Mouse (Mus musculus) macrophage (primary cell): ENCODE measurements around the gene Ccr10. TPM values are rescaled to one million over a fixed set of nuclear protein-coding genes. Genes with fewer than 3 reads are reported as not detected.

Experiments
- H3K27ac ChIP-seq: fragments of 350-480 bp; formaldehyde crosslinking; 2 replicates; pipeline ENCODE4 v1.9.0; 2021
- H3K36me3 ChIP-seq: fragments of 350-480 bp; formaldehyde crosslinking; 2 replicates; pipeline ENCODE4 v1.9.0; 2021; ENCODE audit errors: inconsistent target
- H3K4me3 ChIP-seq: fragments of 350-480 bp; formaldehyde crosslinking; 2 replicates; pipeline ENCODE4 v1.9.0; 2021; ENCODE audit errors: inconsistent target
- H3K79me2 ChIP-seq: fragments of 350-480 bp; formaldehyde crosslinking; 2 replicates; pipeline ENCODE4 v1.9.0; 2021; ENCODE audit errors: inconsistent target
- WGBS: methylation state at CpG from one replicate; pipeline ENCODE4 v1.1.7; 2026; ENCODE audit warnings: inconsistent platforms; ENCODE audit not compliant: missing documents; 5-methylcytosine and 5-hydroxymethylcytosine counted together
- polyA plus RNA-seq: library from polyadenylated mRNA; stranded (reverse); fragments of 250-400 nt; gene quantifications from 3 replicates; pipeline ENCODE4 v1.2.4, GENCODE M21; 2018; ENCODE audit warnings: inconsistent platforms

The Ccr10 gene
- polyA plus RNA-seq, 1 experiment from 2014 or later: not detected

GRCm38 (mm10) chr11:101193076-101193475 lies 17.8 kb upstream of the Ccr10 start:
- H3K79me2 ChIP-seq: no peaks in the 10 kb centered on the region
- no peak overlapping the region for H3K4me3 ChIP-seq
- H3K27ac ChIP-seq: no peak overlapping the region
- WGBS: 93% methylated on average over 7 of the region's 7 CpGs
- peaks cover 65% of the 10 kb centered on the region for H3K36me3 ChIP-seq

DNA sequence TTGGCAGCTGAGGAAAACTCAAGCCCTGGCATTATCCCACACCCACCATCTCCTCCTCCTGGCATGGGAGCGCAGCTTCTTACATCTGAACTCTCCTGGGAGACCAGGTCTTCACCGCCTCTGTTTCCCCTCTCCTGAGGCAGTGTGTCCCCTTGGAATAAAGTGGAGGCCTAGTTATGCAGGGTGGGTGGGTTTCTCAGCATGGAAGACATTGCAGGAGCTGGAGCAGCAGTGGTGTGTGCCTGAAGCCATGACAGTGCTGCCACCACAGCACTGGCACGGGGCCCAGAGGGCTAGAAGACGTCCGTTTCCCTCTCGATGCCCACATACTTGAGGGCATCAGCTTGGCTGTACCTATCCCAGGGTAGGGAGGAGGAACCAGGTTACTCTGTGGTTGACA lies 17.4 kb upstream of the Ccr10 start:
- WGBS: 83% methylated on average over 6 of the region's 6 CpGs
- Histone ChIP-seq H3K27ac (no peak overlapping the region), H3K36me3 (peaks cover 61% of the 10 kb centered on the region), H3K79me2 (no peaks in the 10 kb centered on the region), H3K4me3 (no peak overlapping the region)

DNA sequence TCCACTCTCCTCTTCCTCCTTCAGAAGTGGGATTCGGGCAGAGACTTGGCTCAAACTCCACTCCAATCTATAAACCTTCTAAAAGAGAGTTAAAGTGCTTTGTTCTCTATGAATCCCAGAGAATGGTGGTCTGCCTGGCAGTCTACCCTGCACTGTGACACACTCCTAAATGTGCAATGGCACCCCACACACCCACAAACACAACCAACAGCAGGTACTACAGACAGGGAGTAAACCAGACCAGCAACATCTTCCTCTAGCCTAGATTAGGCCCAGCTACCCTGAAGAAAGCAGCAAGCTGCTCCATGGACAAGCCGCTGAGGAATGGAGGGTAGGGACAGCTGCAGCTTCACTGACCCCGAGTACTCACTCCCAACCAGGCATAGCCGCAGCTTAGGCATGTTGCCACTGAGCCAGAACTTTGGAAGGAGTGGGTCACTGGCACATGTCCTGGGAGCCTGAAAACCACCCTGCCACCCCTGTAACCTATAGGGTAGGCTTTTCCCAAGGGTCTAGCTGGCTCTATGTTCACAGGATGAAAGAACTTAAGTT lies 16.8 kb upstream of the Ccr10 start:
- Histone ChIP-seq H3K79me2 (no peaks in the 10 kb centered on the region), H3K27ac (no peak overlapping the region), H3K4me3 (no peak overlapping the region), H3K36me3 (peaks cover 56% of the 10 kb centered on the region)
- 96% methylated on average over 4 of the region's 4 CpGs for WGBS

DNA sequence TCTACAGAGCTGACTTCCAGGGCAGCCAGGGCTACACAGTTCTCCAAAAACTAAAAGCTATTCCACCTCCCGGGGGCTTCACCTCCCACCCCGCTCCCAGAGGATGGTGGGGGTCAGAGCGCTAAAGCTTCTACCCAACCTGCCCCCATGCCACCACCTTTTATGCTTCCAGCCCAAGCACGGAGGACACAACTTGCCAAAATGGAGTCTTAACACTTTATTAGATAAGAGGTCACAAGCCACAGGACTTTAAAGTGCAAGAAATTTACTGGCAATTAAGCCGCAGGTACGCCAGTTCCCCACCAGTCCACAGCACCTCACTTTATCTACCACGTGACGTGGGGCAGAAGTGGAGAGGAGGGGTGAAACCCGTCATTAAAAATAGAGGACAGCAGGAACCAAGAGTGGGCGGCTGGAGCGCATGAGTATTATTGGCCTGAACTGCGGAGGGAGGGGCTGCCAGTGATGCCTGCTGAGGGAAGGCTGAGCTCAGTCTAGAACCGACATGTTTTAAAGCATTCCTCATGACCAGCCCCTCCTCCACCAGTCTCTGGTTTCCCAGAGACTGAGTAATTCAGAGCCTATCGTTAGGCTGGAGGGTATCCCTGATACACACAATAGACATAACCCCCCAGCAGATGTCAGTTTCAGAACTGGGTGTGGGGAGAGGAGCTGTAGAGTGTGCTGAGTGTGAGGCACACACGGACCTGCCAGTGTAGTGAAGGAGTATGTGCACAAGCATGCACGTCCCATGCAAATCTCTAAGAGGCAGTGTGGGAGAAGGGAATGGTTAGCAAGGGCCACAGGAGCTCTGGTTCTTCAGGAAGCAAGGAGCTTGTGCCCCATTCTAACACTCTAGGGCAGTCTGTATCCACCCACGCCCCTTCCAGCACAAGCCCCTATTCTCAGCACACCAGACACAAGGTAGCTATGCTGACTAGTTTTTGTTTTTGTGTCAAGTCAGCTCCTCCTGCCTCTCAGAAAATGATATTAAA lies 16.0 kb upstream of the Ccr10 start:
- Histone ChIP-seq H3K27ac (no peak overlapping the region), H3K36me3 (peaks cover 48% of the 10 kb centered on the region), H3K4me3 (no peak overlapping the region), H3K79me2 (no peaks in the 10 kb centered on the region)
- 94% methylated on average over 17 of the region's 17 CpGs for WGBS

GRCm38 (mm10) chr11:101190181-101190912 lies 15.1 kb upstream of the Ccr10 start:
- Histone ChIP-seq H3K27ac (no peak overlapping the region), H3K36me3 (peaks cover 39% of the 10 kb centered on the region), H3K79me2 (no peaks in the 10 kb centered on the region), H3K4me3 (no peak overlapping the region)
- 83% methylated on average over 8 of the region's 8 CpGs for WGBS

DNA sequence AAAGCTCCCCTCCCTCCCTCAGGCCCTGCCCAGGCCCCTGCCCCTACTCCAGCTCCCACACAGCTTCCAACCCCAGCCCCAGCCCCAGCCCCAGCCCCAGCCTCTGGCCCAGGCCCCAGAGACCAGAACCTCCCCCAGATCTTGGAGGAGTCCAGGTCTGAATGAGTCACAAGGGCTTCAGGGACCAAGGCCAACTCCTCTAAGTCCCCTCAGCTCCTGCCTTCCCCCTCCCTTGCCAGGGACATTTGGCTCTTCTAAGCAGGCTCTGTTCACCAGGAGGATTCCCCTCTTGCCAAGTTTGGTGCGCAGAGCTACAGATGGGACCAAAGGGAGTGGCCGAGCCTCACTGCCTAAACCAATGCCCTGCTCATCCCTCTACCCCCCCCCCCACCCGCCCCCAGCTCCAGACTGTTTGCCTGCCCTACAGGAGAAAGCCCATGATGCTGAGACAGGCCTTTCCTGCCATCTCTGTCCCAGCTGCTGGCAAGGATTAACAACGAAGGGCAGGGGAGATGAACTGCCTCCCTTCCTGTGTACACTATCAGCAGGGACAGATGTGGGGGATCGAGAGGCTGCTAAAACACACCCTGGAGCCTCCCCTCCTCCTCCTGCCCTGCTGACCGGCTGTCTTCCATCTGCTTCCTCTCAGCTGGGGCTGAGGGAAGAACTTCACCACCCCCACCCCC lies 14.4 kb upstream of the Ccr10 start:
- H3K27ac ChIP-seq: no peak overlapping the region
- WGBS: 56% methylated on average over 6 of the region's 6 CpGs
- no peaks in the 10 kb centered on the region for H3K79me2 ChIP-seq
- H3K4me3 ChIP-seq: no peak overlapping the region
- H3K36me3 ChIP-seq: peaks cover 32% of the 10 kb centered on the region

DNA sequence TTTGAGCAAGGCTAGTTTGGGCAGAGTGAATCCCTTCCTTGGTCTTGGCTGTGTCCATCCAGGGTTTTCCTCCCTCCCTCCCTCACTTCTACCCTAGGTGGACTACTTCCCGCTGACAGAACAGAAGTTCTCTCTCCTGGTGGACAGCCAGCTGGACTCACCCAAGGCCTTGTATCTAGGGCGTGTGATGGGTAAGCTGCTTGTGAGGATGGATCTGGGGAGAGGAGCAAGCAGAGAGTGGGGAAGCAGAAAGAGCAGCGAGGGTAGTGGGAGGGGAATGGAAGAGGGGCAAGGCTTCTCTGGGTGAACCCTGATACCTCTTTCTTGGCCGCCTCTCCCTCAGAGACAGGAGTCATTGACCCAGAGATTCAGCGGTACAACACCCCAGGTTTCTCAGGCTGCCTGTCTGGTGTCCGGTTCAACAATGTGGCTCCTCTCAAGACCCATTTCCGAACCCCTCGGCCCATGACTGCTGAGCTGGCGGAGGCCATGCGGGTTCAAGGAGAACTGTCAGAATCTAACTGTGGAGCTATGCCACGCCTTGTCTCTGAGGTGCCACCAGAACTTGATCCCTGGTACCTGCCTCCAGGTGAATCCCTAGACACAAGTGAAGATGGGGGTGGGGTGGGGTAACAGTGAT lies 13.0 kb upstream of the Ccr10 start:
- no peak overlapping the region for H3K27ac ChIP-seq
- no peak overlapping the region for H3K4me3 ChIP-seq
- H3K79me2 ChIP-seq: no peaks in the 10 kb centered on the region
- 96% methylated on average over 11 of the region's 11 CpGs for WGBS
- peaks cover 19% of the 10 kb centered on the region; the same call in 1 of the 2 replicates for H3K36me3 ChIP-seq

DNA sequence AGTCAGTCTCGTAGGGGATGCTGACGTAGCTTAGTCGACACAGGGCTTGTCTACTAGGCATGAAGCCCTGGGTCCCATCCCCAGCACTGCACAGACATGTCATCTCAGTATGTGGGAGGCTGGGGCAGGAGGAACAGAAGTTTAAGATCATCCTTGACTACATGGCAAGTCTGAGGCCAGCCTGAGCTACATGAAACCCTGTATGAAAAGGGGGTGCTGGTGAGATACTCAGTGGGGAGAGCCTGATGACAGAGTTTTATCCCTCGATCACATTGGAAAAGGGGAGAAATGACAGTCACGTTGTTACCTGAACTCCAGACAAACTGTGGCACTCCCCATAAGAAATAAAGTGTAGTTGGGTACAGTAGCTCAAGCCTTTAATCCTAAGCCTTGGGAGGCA lies 12.3 kb upstream of the Ccr10 start:
- peaks cover 11% of the 10 kb centered on the region; the same call in 1 of the 2 replicates for H3K36me3 ChIP-seq
- H3K4me3 ChIP-seq: no peak overlapping the region
- H3K79me2 ChIP-seq: no peaks in the 10 kb centered on the region
- WGBS: 99% methylated on average over 5 of the region's 5 CpGs
- no peak overlapping the region for H3K27ac ChIP-seq

DNA sequence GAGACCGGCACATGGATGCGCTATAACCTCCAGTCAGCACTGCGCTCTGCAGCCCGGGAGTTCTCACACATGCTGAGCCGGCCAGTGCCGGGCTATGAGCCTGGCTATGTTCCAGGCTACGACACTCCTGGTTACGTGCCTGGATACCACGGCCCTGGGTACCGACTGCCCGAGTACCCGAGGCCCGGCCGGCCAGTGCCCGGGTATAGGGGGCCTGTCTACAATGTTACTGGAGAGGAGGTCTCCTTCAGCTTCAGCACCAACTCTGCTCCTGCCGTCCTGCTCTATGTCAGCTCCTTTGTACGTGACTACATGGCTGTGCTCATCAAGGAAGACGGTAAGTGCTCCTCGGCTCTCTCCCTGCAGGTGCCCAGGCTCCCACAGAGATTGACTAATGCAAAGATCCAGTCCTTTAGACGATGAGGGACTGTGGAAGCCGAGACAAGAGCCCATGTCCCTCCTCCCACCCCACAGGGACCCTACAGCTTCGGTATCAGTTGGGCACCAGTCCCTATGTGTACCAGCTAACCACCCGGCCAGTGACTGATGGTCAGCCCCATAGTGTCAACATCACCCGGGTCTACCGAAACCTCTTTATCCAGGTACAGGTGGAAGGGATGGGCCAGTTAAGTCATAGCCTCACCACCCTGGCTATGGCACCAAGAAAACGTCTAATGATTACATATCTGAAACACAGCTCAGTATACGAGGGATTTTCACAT lies 11.4 kb upstream of the Ccr10 start:
- Histone ChIP-seq H3K27ac (no peak overlapping the region), H3K36me3 (peaks cover 3% of the 10 kb centered on the region; the same call in 1 of the 2 replicates), H3K4me3 (no peak overlapping the region), H3K79me2 (no peaks in the 10 kb centered on the region)
- 93% methylated on average over 27 of the region's 27 CpGs for WGBS

DNA sequence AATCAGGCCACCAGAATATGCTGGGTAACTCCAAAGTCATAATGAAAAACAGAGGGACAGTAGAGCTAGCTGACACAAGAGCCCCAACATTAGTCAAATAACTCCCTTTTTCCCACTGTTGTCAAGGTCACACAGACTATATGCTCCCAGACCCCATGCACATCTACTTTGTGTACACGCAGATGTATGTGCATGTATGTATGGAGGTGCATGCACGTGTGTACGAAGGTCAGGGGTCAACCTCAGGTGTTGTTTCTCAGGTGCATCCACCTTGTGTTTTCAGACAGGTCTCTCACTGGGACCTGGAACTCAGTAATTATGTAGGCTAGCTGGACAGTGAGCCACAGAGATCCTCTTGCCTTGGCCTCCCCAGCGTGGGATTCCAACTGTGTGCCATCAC lies 10.2 kb upstream of the Ccr10 start:
- H3K4me3 ChIP-seq: no peak overlapping the region
- H3K36me3 ChIP-seq: no peaks in the 10 kb centered on the region; the same call in 1 of the 2 replicates
- no peaks in the 10 kb centered on the region for H3K79me2 ChIP-seq
- WGBS: 100% methylated on average over 4 of the region's 4 CpGs
- no peak overlapping the region for H3K27ac ChIP-seq

DNA sequence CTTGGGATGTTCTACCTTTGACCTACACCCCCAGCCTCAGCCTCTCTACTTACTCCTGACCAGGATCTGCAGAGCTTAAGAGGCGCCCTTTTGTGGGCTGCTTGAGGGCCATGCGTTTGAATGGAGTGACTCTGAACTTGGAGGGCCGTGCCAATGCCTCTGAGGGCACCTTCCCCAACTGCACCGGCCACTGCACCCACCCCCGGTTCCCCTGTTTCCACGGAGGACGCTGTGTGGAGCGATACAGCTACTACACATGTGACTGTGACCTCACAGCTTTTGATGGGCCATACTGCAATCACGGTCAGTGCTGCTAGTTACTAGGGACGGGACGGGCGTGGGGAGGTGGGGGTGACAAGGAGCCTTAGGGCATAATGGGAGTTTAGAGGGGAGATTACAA lies 9.7 kb upstream of the Ccr10 start:
- Histone ChIP-seq H3K4me3 (no peak overlapping the region), H3K36me3 (no peaks in the 10 kb centered on the region; the same call in 1 of the 2 replicates), H3K27ac (no peak overlapping the region), H3K79me2 (no peaks in the 10 kb centered on the region)
- WGBS: 91% methylated on average over 10 of the region's 12 CpGs

DNA sequence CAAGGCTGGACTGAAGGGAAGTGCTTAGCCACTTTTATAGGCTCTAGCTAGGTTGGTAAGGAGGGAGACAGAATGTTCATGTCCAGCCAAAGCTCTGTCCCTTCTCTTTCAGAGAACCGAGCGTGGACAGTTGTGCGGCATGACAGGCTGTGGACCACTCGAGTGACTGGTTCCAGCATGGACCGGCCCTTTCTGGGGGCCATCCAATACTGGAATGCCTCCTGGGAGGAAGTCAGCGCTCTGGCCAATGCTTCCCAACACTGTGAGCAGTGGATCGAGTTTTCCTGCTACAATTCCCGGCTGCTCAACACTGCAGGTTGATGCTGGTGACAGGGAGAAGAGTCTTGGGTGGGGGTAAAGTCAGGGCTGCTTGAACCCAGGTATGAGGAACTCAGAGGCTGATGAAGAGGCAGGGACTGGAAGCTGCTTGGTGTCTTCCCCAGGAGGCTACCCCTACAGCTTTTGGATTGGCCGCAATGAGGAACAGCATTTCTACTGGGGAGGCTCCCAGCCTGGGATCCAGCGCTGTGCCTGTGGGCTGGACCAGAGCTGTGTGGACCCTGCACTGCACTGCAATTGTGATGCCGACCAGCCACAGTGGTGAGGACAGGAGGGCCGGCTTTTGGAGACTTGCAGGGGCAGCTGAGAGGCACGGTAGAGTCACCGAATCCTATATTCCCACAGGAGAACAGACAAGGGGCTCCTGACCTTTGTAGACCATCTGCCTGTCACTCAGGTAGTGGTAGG lies 7.7 kb upstream of the Ccr10 start:
- H3K36me3 ChIP-seq: no peaks in the 10 kb centered on the region
- H3K27ac ChIP-seq: no peak overlapping the region
- no peaks in the 10 kb centered on the region for H3K79me2 ChIP-seq
- H3K4me3 ChIP-seq: no peak overlapping the region
- 87% methylated on average over 14 of the region's 14 CpGs for WGBS

DNA sequence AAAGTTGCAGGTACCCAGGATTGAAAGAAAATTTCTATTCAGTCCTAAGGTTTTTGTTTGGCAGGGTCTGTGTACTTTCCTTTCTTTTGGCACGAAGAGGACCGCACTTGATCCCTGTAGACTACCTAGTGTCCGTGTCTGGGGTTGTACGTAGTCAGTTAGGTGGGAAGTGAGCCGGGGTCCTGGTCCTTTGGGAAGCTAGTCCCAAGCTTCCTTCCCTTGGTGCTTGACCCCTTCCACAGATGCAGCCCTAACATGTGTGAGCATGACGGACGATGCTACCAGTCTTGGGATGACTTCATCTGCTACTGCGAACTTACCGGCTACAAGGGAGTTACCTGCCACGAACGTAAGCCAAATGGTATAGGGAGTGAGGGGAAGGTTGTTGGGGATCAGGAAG lies 6.7 kb upstream of the Ccr10 start:
- H3K79me2 ChIP-seq: no peaks in the 10 kb centered on the region
- H3K27ac ChIP-seq: no peak overlapping the region
- H3K4me3 ChIP-seq: no peak overlapping the region
- WGBS: 95% methylated on average over 11 of the region's 11 CpGs
- no peaks in the 10 kb centered on the region for H3K36me3 ChIP-seq
